Mouse (Mus musculus) forebrain, embryonic 15.5 days (tissue): ENCODE data around the gene Kdm2a. TPM values are rescaled to one million over a fixed set of nuclear protein-coding genes. Genes with fewer than 3 reads are reported as not detected.

Experiments used
- ATAC-seq: fragments of 200-750 bp; cut with Nextera tagmentation; replicated peaks from 2 replicates; pipeline ENCODE4 v1.8.0; 2017; ENCODE audit warnings: mild to moderate bottlenecking, moderate TSS enrichment, moderate library complexity
- H3K27ac ChIP-seq: fragments of 300-500 bp; sonication (generic); replicated peaks from 2 replicates; pipeline ENCODE4 v1.5.1; 2015; ENCODE audit warnings: mild to moderate bottlenecking, inconsistent platforms
- H3K27me3 ChIP-seq: fragments of 300-500 bp; sonication (generic); 2 replicates; pipeline ENCODE4 v1.6.1; 2015; ENCODE audit warnings: inconsistent platforms
- H3K36me3 ChIP-seq: fragments of 300-500 bp; sonication (generic); 2 replicates; pipeline ENCODE4 v1.6.1; 2015; ENCODE audit warnings: mild to moderate bottlenecking, inconsistent platforms
- H3K4me1 ChIP-seq: fragments of 300-500 bp; sonication (generic); 2 replicates; pipeline ENCODE4 v1.6.1; 2015; ENCODE audit warnings: inconsistent platforms
- H3K4me2 ChIP-seq: fragments of 300-500 bp; sonication (generic); replicated peaks from 2 replicates; pipeline ENCODE4 v1.6.1; 2015; ENCODE audit warnings: mild to moderate bottlenecking, inconsistent platforms
- H3K4me3 ChIP-seq: fragments of 300-500 bp; sonication (generic); 2 replicates; pipeline ENCODE4 v1.5.1; 2015; ENCODE audit warnings: mild to moderate bottlenecking, inconsistent platforms
- H3K9ac ChIP-seq: fragments of 300-500 bp; sonication (generic); replicated peaks from 2 replicates; pipeline ENCODE4 v1.6.1; 2015; ENCODE audit warnings: mild to moderate bottlenecking, inconsistent platforms
- H3K9me3 ChIP-seq: fragments of 300-500 bp; sonication (generic); 2 replicates; pipeline ENCODE4 v1.6.1; 2016; ENCODE audit warnings: inconsistent platforms
- WGBS: fragments of 180-500 bp; shearing (Covaris S2); methylation state at CpG from one replicate; pipeline ENCODE4 v1.1.7; 2015; ENCODE audit warnings: mixed read lengths; 5-methylcytosine and 5-hydroxymethylcytosine counted together
- polyA plus RNA-seq: library from polyadenylated mRNA; unstranded; fragments of >200 nt; fragmentation: Nextera tagmentation; extraction: Ambion mirVana; gene quantifications from 2 replicates; pipeline ENCODE4 v1.2.1, GENCODE M21; 2015

Kdm2a gene
- polyA plus RNA-seq, 1 experiment from 2014 or later, result 40.3 TPM

DNA sequence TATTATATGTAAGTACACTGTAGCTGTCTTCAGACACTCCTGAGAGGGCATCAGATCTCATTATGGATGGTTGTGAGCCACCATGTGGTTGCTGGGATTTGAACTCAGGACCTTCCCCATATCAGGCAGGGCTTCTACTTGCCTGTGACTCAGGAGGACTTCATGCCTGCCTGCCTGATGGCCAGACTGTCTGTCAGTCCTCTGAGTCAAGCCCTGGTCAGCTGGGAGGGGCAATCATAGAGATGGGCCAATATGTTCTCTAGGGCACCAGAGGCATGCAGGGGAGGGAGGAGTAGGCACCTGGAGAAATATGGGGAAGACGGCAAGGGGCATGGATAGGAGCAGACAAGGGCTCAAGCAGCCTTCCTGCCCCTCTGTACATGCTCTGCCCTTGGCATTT, 36.9 kb upstream of the Kdm2a start:
- no peak for ATAC-seq
- Histone ChIP-seq H3K4me1 (peaks cover 12% of the 10 kb centered on the region), H3K27me3 (peaks cover 9% of the 10 kb centered on the region; the same call in 1 of the 2 replicates), H3K36me3 (no peaks in the 10 kb centered on the region), H3K27ac (no peak overlapping the region), H3K9ac (no peak overlapping the region), H3K4me2 (no peak overlapping the region), H3K4me3 (no peak overlapping the region), H3K9me3 (no peaks in the 10 kb centered on the region)
- 86% methylated on average over 1 of the region's 1 CpGs for WGBS

DNA sequence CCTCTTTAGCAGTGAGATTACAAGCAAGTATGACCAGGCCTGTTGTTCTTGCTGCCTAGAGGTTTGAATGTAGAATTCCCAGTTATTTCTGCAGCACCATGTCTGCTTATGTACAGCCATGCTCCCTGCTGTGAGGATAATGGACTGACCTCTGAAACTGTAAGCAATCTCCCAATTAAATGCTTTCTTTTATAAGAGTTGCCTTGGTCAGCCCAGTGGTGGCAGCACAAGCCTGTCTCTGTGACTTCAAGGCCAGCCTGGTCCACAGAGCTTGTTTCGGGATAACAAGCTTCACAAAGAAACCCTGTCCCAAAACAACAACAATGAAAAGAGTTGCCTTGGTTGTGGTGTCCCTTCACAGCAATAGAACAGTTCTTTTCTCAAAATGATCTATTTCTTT, 35.7 kb upstream of the Kdm2a start:
- Histone ChIP-seq H3K4me3 (no peak overlapping the region), H3K36me3 (no peaks in the 10 kb centered on the region), H3K4me2 (no peak overlapping the region), H3K27me3 (peaks cover 2% of the 10 kb centered on the region; the same call in 1 of the 2 replicates), H3K4me1 (0 out of 2 replicates have a peak, but pooled peaks cover under 1% of the 10 kb centered on the region), H3K27ac (no peak overlapping the region), H3K9me3 (no peaks in the 10 kb centered on the region), H3K9ac (no peak overlapping the region)
- 45% methylated on average over 1 of the region's 1 CpGs for WGBS
- no peak for ATAC-seq

DNA sequence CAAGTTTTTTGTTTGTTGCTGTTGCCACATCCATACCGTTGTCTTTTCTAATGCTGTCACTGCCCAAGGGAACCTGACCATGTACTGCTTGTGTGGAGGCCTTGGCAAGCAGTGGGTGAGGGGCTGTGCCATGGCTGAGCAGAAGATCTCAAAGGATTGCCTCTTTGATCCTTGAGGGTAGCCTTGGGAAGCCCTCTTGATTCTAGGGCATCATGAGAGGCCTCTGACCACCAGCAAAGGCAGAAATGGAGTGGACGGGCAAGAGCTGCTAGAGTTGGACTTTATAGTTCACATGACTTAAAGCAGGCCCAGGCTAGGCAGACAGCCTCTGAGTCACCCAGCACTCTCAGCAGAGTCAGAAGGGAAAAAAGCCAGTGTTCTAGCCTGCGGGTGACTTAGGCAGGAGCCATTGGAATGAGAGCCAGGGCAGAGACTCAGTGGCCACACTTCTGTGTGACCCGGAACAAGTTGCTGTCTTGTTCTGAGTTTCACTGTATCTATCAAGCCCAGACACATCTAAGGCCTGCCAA, 32.1 kb upstream of the Kdm2a start:
- Histone ChIP-seq H3K4me3 (no peak overlapping the region), H3K9me3 (no peaks in the 10 kb centered on the region), H3K27ac (no peak overlapping the region), H3K36me3 (no peaks in the 10 kb centered on the region), H3K27me3 (no peaks in the 10 kb centered on the region), H3K9ac (no peak overlapping the region), H3K4me2 (no peak overlapping the region), H3K4me1 (no peaks in the 10 kb centered on the region)
- 91% methylated on average over 4 of the region's 4 CpGs for WGBS
- no peak for ATAC-seq

DNA sequence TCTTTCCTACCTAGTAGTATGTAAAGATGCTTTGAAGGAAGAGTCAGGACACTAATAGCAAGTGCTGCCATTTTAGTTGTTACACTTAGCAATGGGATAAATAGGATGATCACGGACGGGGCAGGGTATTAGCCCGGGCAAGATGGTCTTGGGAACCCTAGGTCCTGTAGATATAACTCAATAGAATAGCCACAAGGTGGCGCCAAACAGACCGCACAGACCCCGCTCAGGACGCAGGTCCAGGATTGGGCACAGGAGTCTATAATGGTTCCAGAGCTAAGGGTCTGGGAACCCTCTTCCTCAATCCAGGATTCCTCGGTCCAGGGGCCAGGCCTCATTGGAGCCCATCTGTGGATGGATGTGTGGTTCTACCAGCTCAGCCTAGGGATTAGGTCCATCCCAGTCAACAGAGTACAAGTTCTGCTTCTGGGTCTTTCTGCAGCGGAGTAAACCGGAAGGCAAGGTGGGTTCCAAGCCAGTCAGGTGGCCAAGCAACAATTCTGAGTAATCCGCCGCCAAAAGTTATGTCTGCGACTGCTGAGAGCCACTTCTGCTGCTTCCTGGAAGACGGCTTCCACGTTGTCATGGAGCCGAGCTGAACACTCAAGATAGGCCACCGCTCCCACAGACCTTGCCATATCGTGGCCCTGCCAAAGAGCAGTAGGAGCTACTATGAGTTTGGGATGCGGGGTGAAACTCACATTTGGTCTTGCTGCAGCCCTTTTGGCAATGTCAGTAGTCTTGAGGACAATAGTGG, 27.7 kb upstream of the Kdm2a start:
- 78% methylated on average over 19 of the region's 19 CpGs for WGBS

DNA sequence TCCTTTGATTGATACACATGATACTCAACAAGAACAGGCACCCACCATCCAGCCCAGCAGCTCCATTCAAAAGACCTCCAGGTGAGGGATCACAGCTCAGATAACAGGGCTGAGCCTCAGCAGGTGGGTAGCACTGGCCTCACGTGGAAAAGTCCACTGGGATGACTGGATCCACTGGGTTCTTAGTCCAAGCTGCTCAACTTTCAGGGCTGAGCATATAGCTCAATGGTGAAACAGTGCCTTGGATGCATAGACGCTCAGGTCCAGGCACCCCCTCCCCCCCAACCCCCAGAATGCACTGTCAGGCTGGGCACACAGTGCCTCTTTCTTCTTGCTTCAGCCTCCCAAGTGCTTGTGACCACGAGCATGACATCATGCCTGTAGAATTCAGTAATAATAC, 24.9 kb upstream of the Kdm2a start:
- WGBS, result 63% methylated on average over 3 of the region's 3 CpGs
- Histone ChIP-seq H3K4me2 (no peak overlapping the region), H3K9me3 (no peaks in the 10 kb centered on the region), H3K27me3 (no peaks in the 10 kb centered on the region), H3K4me3 (no peak overlapping the region), H3K9ac (no peak overlapping the region), H3K27ac (no peak overlapping the region), H3K4me1 (no peaks in the 10 kb centered on the region), H3K36me3 (no peaks in the 10 kb centered on the region)
- no peak for ATAC-seq

More for the DNA sequence above, 27.7 kb upstream of the Kdm2a start:
- Histone ChIP-seq H3K4me1 (no peaks in the 10 kb centered on the region), H3K36me3 (no peaks in the 10 kb centered on the region), H3K9ac (no peak overlapping the region), H3K27ac (no peak overlapping the region), H3K4me3 (no peak overlapping the region), H3K4me2 (no peak overlapping the region), H3K27me3 (no peaks in the 10 kb centered on the region), H3K9me3 (no peaks in the 10 kb centered on the region)
- no peak for ATAC-seq

DNA sequence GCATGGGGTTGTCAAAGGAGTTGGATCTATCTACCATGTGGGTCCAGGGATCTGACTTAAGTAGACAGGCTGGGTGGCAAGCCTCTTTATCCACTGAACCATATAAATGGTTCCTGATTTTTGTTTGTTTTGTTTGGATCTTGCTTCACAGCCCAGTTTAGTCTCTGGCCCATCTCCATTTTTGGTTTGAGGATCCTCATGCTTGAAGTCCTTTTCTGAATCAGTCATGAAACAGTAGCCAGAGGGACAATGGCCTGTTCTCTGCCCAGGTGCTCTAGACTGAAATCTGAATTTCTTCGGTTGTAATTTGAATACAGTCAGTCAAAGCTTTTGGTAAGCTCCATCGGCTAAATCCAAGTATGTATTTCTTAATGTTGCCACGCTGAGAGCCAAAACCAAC, 24.5 kb upstream of the Kdm2a start:
- Histone ChIP-seq H3K27me3 (no peaks in the 10 kb centered on the region), H3K4me3 (no peak overlapping the region), H3K27ac (no peak overlapping the region), H3K9me3 (no peaks in the 10 kb centered on the region), H3K36me3 (no peaks in the 10 kb centered on the region), H3K4me1 (no peaks in the 10 kb centered on the region), H3K9ac (no peak overlapping the region), H3K4me2 (no peak overlapping the region)
- WGBS, result 95% methylated on average over 3 of the region's 3 CpGs
- ATAC-seq, result no peak

DNA sequence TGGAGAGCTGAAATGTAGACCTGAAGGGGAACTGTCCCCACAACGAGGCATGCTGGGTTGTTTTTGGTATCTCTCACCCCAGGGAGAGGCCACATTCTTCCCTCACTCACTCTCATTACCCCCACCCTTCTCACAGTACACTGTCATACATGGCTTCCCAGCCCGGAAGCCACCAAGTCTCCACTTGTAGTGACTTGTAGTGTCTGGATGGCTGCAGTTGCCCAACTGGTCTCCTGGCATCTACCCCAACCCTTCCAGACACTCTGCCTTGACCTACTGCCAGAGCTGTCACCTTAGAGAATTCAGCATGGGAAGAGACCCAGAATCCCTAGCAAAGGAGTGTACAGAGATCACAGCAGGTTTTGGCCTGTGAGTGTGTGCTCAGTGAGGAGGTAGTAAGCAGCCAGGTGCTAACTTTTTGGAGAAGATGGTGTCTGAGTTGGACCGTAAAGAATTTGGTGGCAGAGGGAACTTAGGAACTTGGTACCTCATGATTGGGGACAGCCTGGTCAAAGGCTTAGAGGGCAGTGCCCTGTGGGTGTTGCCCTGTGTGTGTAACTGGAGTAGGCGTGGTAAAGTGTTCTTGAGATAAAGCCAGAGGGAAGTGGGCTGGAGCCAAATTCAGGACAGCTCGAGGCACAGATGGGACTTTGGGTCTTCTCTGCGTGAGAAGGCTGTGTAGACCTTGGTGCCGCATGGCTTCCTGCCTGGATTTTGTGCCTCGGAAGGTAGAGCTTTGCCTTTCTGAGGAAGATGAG, 22.2 kb upstream of the Kdm2a start:
- Histone ChIP-seq H3K4me2 (no peak overlapping the region), H3K9me3 (no peaks in the 10 kb centered on the region), H3K36me3 (no peaks in the 10 kb centered on the region), H3K27ac (no peak overlapping the region), H3K4me3 (no peak overlapping the region), H3K9ac (no peak overlapping the region), H3K27me3 (no peaks in the 10 kb centered on the region), H3K4me1 (no peaks in the 10 kb centered on the region)
- no peak for ATAC-seq
- WGBS, result 89% methylated on average over 8 of the region's 8 CpGs

DNA sequence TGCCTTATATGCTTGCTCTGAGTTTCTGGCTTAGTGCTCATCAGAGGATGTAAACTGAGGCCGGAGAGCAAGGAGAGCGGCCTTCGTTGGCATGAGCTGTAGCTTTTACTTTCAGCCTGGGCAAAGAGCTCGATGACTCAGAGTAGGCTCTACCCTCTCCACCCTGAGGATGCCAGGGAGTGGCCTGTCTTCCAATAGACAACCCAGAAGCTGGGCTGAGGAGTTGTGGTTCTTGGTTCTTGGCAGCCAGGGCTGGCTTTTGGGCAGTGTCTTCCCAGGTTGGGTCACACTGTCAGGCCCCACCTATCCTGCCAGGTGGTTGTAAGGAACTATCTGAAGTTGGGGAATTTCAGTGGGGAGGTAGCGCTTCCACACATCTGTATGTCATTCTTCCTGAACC, 21.6 kb upstream of the Kdm2a start:
- WGBS, result 92% methylated on average over 5 of the region's 5 CpGs
- H3K9ac ChIP-seq, result no peak overlapping the region
- no peak overlapping the region for H3K4me2 ChIP-seq
- no peak for ATAC-seq
- H3K4me3 ChIP-seq, result no peak overlapping the region
- H3K36me3 ChIP-seq, result no peaks in the 10 kb centered on the region
- no peaks in the 10 kb centered on the region for H3K9me3 ChIP-seq
- H3K27ac ChIP-seq, result no peak overlapping the region
- no peaks in the 10 kb centered on the region for H3K4me1 ChIP-seq
- H3K27me3 ChIP-seq, result no peaks in the 10 kb centered on the region

DNA sequence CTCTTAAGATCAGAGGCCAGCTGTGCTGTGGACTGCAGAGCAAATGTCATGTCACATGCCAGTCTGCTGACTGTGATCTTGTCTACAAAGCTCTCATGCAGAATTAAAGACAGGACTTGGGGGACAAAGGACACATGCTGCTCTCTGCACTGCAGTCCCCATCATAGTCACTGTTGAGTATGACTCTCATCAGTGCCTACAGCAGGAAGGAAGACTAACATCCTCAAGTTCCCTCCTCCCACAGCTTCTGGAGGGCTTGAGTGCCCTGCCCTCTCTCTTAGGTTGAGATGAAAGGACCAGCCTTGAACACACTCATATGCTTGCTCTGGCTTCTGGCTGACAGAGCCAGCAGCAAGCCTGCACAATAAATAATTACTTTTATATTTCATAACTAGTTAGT, 19.6 kb upstream of the Kdm2a start:
- no peak for ATAC-seq
- H3K27me3 ChIP-seq, result no peaks in the 10 kb centered on the region

DNA sequence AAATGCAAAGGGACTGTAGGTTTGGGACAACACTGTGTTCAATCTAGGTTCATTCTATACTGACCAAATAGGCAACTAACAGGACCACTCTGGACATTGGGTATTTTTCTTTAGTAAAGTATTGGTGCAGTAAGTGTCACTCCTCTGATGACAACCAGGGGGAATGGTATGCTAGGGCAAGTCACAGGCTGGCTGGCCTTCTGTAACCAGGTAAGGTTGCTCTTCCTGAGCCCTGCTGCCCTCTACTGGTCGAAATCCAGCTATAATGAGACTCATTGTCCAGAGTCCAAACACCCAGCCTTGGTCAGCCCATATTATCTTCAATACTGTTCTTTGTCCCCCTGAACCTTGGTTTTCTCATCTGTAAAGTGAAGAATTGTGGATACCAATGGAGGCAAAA, 19.1 kb upstream of the Kdm2a start:
- no peak overlapping the region for H3K4me3 ChIP-seq
- no peak overlapping the region for H3K27ac ChIP-seq
- H3K9ac ChIP-seq, result no peak overlapping the region
- no peaks in the 10 kb centered on the region; the same call in 1 of the 2 replicates for H3K9me3 ChIP-seq
- WGBS, result 0% methylated on average over 1 of the region's 1 CpGs
- no peak for ATAC-seq
- H3K36me3 ChIP-seq, result no peaks in the 10 kb centered on the region
- no peaks in the 10 kb centered on the region for H3K4me1 ChIP-seq
- no peaks in the 10 kb centered on the region for H3K27me3 ChIP-seq
- H3K4me2 ChIP-seq, result no peak overlapping the region

More for the DNA sequence above, 19.6 kb upstream of the Kdm2a start:
- H3K4me3 ChIP-seq, result no peak overlapping the region
- H3K9me3 ChIP-seq, result no peaks in the 10 kb centered on the region; the same call in 1 of the 2 replicates
- no peak overlapping the region for H3K4me2 ChIP-seq
- H3K4me1 ChIP-seq, result no peaks in the 10 kb centered on the region
- H3K36me3 ChIP-seq, result no peaks in the 10 kb centered on the region
- no peak overlapping the region for H3K9ac ChIP-seq
- H3K27ac ChIP-seq, result no peak overlapping the region

DNA sequence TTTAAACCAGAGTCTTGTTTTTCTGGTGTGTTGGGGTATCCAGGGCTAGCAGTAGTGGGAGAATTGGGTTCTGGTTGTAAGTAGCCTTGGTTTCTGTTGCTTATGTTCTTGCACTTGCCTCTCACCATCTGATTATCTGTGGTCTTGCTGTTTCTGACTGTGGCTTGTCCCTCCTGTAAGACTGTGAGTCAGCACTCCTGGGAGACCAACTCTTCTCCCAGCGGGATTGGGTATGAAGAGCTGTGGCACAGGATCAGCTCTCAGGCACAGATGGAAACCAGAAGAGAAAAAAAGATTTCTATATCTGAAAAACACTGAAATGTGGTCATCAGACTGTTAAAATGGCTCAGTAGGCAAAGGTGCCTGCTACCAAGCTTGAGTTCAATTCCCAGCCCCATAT, 16.5 kb upstream of the Kdm2a start:
- no peaks in the 10 kb centered on the region for H3K27me3 ChIP-seq
- no peaks in the 10 kb centered on the region; the same call in 1 of the 2 replicates for H3K9me3 ChIP-seq
- no peak overlapping the region for H3K9ac ChIP-seq
- no peaks in the 10 kb centered on the region for H3K4me1 ChIP-seq
- H3K4me2 ChIP-seq, result no peak overlapping the region
- no peaks in the 10 kb centered on the region for H3K36me3 ChIP-seq
- WGBS, result 73% methylated on average over 1 of the region's 1 CpGs
- ATAC-seq, result no peak
- no peak overlapping the region for H3K4me3 ChIP-seq
- H3K27ac ChIP-seq, result no peak overlapping the region

DNA sequence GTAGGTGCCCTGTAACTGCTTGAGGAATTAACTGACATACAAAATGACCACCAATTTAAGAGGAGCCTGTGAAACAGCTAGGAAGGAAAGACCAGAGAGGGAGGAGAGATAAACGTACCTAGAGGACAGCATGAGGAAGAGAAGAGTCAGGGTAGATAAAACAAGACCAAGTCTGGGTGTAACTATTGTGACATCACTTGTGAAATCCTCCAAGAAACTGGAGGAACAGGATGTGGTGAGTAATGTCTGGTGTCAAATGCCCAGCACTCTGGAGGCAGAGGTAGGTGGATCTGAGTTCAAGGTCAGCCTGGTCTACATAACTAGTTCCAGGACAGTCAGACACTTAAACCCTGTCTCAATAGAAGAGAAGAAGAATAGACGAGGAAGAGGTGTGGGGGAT, 11.0 kb upstream of the Kdm2a start:
- Histone ChIP-seq H3K4me1 (no peaks in the 10 kb centered on the region), H3K9ac (no peak overlapping the region), H3K9me3 (no peaks in the 10 kb centered on the region; the same call in 1 of the 2 replicates), H3K36me3 (no peaks in the 10 kb centered on the region), H3K27me3 (no peaks in the 10 kb centered on the region), H3K4me3 (no peak overlapping the region), H3K4me2 (no peak overlapping the region), H3K27ac (no peak overlapping the region)
- ATAC-seq, result no peak
- 81% methylated on average over 2 of the region's 2 CpGs for WGBS
